Mouse (Mus musculus) adrenal gland, postnatal 4 days (tissue): Measurements from ENCODE around the gene Nr2c1. TPM values are rescaled to one million over a fixed set of nuclear protein-coding genes. Genes with fewer than 3 reads are reported as not detected.
A peak's percentile ranks its signal among the peaks of the same experiment; 100 is the strongest.

Source experiments
- DNase-seq, 2 experiments: peaks; one replicate each; pipeline ENCODE4 v3.0.0; 2021 to 2022; ENCODE audit warnings: low spot score in 2 of 2, mixed read lengths in 2 of 2
- long read RNA-seq, 2 experiments: library from polyadenylated mRNA; stranded (forward); transcript quantifications; one replicate each; pipeline ENCODE4 v2.0.0; 2021
- total RNA-seq, 2 experiments: library from RNA; stranded (reverse); gene quantifications; 2 replicates each; pipeline ENCODE4 v1.2.3; 2021

Nr2c1 gene
- 10 to 100 TPM; 16.3 to 18.0 TPM for total RNA-seq
- long read RNA-seq, experiment 1, partial matches to known transcripts, result 0 of 4 reads
- long read RNA-seq, experiment 1, other reads (novel, unspliced or antisense), result 3 of 4 reads
- long read RNA-seq, experiment 2, transcript Nr2c1-203 (14 exons, 3,732 nt), result major isoform, 9 of 20 reads
- long read RNA-seq, experiment 2, partial matches to known transcripts, result 2 of 20 reads
- long read RNA-seq, experiment 2, other reads (novel, unspliced or antisense), result 9 of 20 reads

DNA sequence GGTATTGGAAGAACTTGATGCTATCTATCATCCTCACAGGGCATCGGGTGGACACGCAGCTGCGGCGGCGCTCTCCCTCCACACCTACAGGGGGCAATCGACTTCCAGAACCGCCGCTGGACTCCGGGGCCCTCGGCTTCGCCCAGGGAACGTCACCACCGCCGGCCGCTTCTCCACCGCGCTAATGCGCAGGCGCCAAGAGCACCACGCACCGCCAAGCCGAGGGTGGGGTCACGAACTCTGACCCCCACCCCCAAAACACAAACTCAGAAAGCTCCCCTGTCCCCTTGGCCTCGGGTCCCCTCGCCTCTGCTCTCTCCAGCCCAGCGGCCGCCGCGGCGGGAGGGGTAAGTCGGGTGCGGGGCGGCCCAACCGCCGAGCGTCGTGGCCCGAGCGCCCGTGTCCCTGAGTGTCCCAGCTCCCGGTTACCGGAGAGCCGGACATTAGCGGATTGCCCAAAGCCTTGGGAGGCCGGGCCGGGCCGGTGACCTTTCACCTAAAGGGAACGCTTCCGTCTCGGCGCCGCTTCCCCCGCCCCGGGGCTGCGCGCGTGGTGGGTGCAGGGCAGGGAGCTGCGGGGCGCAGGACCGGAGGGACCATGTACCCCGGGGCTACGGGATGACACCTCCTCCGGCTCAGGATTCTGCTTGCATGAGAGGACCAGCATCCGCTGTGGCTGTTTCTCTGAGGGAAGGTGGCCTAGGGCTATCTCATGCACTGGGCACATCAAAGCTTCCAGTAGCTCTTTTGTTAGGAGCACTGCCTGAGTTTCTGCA lies at the start of gene Nr2c1:
TSS of gene Nr2c1 (plus strand) at position 268 of the 776 bp plus-strand sequence.
- DNase-seq, result peak; percentile 75 to 81

DNA sequence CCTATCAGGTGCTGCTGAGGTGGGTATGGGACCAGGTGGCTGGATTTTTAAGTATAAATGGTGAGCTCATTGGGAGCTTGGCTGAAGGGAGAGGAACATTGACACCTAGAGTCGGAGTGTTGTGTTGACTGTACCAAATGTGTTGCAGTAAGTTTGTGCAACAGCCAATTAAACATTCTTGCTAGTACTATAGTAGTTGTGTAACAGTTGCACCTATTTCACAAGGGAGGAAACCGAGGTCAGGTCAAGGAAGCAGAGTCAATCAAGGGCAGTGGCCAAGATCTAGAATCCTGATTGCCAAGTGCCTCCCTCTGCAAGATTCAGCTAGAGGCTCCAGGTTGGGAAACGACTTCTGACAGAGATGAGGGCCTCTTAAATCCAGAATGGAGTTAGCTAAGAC lies 49.7 kb upstream of the Nr2c1 start:
- DNase-seq, result no peak

DNA sequence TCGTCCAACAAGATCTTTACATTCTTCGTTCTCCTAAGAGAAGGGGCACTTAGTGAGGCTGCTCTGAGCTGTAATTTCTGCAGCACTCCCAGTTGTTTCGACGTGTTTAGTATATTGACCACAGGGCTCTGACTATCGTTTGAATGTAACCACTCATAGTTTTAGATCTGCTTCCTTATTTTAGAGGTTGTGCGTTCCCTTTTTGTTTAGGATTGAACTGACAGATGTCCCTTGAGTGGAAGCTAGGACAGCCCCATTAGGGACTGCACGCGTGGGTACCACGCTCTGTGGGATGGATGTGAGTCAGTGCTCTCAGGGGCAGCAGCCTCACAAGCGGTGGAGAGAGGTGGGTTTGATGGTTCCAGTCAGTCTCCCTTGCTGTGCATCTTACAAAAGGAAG lies 42.3 kb upstream of the Nr2c1 start:
- DNase-seq, result no peak

DNA sequence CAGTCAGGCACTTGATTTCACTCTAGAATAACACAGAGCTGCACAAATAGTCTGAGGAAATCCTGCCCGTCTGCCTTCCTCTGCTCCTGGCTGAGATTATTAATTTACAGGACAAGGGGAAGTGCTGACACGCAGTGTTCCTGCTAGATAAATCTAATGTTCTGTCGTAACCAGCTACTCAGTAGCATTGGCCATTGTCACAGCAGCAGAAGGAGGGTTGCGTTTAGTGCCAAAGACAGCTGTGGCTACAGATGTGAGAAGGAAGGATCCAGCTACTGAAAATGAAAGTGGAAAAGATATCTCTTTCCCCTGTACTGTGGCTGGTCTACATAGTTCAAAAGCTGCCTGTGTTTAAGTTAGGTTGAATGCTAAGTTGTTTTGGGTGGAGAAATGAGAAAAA lies 40.7 kb upstream of the Nr2c1 start:
- DNase-seq, result no peak

DNA sequence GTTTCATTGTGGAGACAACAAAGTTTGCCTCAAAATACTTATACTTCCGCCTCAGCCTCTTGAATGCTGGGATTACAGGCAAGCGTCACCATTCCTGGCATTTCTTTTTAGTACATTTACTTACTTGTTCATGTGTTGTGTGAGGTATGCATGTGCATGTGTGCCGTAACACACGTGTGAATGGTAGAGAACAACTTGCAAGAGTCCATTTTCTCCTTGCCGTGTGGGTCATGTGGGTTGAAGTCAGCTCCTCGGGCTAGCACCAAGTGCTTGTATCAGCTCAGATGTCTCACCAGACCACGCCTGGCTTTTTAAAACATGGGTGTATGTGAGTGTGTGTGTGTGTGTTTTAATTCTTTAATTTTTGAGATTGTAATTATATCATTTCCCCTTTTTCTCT lies 40.2 kb upstream of the Nr2c1 start:
- no peak for DNase-seq

DNA sequence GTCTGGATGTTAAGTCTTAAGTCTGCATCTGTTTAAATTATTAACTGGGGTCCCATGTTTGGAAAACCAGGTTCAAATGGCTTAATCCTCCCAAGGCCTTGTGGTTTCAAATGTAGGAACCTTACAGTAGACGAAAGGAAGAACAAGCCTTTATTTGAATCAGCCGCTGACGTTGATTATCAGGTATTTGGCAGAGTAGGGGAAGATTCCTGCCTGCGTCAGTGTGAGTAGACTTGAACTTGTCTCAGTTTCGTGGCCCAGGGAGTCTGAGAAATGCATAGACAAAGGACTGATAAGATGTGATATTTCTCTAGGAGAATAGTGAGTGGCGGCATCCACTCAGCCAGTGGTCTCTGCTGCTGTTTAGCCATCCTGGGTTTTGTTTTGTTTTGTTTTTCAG lies 39.0 kb upstream of the Nr2c1 start:
- DNase-seq, result no peak

DNA sequence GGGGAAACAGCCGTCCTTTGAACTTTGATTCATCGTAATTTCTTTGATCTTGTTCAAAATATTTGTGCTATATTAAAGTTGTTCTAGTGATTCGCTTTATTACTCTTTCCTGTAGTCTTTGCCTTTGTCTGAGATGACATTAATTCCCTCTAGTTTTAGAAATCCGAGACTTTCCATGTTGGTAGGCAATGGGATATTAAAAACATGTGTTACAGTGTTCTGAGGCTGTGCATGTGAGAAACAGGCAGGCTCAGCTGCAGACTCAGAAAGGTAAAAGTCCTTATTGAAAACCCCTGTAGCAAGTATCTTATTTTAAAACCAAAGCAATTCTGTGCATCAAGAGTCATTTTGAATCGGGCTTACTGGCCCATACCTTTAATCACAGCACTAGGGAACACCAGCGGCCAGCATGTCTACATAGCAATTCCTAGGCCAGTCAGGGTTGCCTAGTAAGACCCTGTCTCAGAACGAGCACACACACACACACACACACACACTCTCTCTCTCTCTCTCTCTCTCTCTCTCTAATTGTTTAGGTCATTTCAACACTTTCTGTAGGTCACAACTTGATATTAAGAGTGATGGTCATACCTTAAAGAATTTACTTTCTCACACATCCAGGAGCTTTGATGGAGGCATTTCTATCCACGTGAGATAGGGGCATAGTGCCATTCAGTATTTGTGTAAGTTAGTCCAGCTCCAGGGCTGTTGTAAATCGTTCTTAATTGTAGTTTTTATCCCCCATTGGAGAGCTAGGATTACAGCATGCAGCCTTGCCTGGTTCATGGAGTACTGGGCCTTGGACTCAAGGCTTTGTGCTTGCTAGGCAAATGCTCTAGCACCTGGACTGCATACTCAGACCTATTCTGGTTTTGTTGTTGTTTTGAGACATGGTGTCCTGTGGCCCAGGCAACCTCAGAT lies 36.7 kb upstream of the Nr2c1 start:
- no peak for DNase-seq

DNA sequence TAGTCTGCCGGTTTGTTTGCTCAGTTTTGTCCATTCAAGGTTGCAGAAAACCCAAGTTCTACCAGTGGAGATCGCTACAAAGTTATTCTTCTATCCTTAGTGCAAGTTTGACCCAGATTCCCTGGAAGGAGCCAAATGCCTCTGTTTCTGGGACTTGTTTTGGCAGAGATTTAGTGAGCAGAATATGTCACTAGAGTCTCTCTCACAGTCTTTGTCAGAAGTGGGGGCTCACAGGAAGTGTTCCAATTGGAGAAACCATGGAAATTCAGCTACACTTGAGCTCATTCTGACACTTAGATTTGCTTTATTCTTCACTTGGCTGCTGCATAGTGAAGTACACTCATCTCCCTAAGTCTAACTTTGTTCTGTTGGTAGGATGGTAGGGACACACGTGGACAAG lies 35.6 kb upstream of the Nr2c1 start:
- no peak for DNase-seq

DNA sequence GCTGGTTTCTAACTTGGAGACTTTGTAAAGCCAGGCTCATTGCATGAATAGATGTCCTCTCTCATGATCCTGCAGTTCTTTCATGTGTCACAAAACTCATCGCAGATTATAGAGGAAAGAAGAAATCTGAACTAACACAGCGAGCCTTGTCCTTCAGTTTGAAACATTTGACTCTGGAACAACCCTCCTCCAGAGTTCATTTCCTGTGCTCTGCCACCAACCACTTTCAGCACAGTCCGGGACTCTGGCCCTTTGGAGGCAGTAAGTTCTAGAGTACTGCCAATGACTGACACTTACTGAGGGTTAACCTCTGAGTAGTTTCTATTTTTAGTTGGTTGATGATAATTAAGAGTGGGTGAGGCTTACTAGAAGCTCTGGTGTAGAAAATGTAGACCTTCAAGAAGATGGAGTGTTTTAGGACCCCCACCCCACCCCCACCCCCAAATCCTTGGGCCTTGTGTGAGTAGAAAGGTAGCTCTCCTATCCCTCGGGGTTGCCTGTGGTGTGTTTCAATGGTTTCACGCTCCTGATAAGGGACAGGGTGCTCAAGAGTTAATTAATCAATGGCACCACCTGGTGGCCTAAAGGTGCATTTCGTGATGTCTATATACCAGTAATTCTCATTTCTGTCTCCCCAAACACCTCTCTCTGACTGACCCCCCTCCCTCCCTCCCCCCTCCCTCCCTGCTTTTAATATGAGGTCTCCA lies 31.8 kb upstream of the Nr2c1 start:
- peak; percentile 26 to 51 for DNase-seq

DNA sequence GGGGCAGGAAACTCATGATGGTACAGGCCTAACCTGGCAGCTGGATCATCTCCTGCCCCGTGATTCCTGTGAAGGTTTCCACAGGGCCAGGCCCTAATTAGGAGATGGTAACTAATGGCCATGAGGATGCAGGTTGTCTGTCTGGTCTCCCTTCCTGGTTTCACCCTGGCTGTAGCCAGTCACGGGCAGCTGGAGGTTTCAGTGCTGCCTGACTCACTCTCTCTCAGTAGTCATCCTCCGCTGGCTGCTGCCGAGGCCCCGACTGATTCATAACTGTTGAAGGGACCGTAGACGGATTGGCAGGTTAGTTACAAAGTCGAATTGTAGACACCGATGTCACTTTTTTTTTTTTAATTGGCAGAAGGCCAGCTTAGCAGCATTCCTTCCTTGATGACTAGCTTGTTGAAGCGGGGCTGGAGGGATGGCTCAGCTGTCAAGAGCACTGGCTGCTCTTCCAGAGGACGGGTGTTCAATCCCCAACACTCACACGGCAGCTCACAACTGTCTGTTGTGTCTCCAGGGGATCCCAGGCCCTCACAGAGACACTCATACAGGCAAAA lies 31.0 kb upstream of the Nr2c1 start:
- no peak for DNase-seq

DNA sequence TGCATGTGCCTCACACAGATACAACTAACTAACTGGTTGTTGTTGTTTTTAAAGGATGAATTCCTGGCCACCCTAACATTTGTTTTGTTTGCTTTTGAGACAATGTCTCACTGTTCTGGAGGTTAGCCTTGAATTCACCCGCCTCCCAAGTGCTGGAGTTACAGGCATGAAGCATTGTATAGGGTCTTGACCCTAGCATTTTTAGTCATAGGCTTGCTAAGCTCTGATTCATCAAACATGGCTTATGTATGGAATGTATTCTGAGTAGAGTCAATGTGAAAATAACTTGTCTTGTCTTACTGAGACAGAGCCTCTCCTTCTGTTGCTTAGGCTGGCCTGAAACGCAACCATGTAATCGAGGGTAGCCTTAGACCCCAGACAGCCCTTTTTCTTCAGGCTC lies 29.9 kb upstream of the Nr2c1 start:
- no peak for DNase-seq

DNA sequence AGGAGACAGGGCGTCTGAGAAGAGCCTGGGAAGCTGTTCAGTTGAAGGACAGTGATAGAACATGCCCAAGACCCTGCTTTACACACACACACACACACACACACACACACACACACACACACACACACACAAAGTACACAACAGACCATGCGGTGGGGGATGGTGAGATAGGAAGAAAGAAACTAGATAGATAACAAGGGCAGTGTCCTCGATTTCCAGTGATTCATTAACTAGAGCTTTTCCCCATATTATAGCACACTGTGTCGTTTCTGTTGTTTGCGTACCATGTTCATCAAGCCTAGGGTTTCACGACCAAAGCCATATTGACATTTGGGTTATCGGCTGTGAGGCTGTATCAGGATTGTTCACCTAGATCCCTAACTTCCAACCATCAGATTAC lies 28.8 kb upstream of the Nr2c1 start:
- no peak for DNase-seq

DNA sequence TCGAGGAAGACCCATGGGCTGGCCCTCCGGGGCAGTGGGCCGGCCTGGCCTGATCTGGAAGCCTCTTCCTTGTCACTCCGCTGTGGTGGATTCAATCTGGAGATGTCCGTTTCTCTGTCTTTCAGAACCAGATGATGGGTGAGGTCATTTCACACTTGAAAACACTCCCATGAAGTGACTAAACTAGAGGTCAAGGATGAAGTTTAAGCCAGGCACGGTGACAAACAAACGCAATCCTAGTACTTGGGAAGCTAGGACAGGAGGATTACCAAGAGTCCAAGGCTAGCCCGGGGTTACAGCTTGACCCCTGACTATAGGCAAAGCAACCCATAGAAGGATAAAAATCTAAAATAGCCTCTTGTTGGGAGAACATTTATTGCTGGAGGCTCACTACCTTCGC lies 27.1 kb upstream of the Nr2c1 start:
- no peak for DNase-seq

DNA sequence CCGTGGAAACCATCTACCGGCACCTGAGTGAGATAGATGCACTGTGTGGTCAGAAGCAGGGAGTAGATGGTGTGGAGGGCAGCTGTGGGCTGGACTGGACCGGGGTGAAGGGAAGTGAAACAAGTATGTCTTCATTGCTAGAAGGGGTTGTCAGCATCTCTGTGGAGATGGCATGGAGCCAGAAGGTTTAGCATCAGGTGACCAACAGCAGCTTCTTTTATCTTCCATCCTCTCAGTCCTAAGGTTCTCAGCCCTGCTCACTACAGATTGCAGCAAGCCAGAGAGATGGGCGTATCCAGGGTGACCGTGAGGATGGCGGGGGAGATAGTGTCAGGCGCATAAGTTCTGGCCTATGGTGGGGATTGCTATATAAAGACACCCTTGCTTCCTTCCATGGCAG lies 25.2 kb upstream of the Nr2c1 start:
- no peak for DNase-seq

DNA sequence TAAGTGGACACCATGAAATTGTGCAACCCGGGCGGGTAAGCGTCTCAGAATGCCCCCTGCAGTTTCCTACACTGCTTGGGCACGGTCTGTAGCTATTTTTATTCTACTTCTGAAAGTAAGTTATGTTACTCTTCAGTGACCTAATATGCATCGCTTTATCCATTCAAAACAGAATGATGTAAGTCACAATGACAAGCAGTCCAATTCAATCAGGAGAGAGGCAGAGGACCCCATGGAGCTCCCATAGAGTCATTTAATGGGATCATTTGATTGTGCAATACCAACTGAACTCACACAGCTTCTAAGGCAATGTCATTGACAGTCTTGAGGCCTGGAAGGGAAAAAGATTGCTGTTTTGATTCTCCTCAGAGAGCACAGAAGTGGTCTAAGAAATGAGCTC lies 24.2 kb upstream of the Nr2c1 start:
- DNase-seq, result no peak

DNA sequence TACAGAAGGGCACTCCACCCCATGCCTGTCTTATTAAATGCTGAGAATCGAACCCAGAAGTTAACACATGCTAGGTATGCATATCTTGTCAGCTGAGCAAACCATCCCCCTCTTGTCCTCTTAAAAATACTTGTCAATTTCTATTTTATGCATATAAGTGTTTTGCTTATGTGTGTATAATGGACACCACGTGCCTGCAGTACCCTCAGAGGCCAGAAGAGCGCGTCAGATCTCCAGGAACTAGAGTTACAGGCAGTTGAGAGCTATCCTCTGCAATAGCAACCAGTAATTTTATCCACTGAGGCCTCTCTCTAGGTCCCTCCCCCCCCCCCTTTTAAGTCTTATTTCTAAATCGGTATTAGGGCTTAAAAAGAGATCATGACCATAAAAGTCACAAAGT lies 23.4 kb upstream of the Nr2c1 start:
- no peak for DNase-seq

DNA sequence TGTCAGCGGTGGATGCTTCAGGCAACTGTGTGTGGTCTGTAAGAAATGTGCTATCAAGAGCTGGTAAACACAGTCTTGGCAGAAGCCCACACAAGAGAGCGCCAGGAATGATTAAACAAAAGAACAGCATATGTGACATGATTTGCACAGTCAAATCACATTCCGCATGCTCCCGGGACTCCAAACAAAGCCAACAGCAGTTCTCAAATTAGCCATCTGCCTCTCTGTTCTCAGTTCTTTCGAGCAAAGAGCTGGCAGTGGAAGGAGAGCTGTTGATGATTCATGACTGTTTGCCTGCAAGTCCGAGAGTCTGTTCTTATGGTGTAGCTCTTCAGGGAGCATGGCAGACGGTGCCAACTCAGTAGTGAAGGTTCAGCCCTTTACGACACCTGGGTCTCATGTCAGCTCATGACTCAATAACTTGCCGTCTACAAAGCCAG lies 18.1 kb upstream of the Nr2c1 start:
- no peak for DNase-seq

DNA sequence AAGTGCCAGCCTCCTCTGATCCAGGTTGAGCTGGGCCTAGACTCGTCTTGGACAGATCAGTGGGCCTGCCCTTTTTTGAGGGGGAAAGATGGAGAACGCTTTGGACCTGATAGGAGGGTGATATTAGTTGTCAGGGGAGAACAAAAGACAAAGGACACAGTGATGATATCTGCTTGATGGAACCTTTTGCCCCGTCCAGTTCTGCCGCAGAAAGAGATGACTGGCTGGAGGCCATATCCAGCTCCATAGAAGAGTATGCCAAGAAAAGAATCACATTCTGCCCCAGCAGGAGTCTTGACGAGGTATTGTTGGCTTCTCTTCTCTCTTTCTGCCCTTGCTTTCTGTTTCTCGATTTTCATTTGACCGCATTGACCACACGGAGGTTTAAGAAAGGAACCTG lies 14.7 kb upstream of the Nr2c1 start:
- DNase-seq, result no peak

DNA sequence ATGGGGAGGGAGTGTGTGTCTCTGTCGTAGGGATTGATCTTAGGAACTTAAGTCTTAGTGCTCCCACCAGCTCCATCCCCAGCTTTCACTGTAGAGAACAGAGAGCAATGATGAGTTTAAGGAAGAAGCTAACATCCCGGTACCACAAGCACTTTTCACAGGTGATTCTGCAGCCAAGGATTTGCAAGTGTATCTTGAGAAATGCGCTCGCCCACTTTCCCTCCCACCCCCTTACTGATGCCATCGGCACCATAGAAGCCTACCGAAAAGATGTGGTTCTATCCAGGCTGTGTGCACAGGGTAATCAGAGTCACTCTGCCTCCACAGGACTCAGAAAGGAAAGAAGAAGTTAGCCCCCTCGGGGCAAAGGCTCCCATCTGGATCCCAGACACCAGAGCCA lies 14.1 kb upstream of the Nr2c1 start:
- DNase-seq, result no peak

DNA sequence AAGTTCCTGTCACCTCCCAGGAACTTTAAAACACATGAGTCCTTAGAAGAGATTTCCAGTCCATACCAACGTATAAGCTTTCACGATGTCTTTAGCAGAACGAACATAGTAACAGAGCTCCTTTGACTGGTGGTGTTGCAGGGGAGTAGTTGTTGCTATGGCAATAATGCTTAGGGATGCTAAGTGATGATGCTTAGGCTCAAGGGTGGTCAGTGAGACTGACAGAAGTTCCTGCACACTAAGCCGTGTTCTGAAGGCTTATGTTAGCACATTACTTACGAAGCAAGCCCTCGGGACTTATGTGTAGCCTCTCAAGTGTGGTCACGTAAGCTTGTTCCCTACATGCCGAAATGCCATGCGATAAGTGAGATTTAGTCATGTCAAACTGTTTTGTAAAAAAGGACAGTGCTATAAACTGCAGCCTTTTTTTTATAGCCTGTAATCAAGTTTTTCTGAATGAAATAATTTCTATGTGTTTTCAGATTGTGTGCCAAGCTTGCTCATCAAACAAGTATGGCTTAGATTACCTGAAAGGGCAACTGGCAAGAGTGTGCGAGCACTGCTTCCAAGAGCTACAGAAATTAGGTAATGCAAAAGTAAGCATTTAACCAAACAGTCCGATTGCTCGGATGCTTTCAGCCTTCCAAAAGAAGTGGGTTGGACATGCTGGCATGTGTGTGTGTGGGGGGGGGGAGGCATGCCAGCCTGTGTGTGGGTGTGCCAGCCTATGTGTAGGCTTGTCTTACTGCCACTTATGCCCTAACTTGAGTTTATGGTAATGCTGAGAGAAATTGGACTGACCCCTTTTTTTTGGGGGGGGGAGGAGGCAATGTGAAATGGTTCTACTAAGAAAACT lies 13.1 kb upstream of the Nr2c1 start:
- no peak for DNase-seq
